Mouse (Mus musculus): ENCODE results near the gene Ofd1.
A peak's percentile ranks its signal among the peaks of the same experiment; 100 is the strongest.

The Ofd1 gene

DNA sequence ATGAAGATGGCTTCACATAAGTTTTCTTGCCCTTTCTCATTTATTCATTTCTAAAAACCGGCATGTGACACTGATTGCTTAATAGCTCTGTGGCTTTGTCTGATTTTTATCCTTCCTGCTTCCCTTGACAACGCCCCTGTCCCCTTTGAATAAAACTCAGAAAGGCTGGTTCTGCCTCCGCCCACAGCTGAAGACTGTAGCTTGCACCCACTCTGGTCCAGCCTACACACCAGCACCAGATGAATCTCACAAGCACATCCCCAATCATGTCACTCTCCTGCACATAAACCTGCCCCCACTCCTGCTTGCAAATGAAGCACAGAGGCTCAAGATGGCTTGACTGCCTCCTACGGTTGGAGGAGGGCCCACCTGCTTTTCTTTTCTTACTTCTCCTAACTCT, 80.0 kb downstream of the Ofd1 start:
- DNase-seq (ENCODE audit: low spot score in 2 of 2): peak; percentile 30 to 61

GRCm38 (mm10) chrX:166359927-166360440, 80.5 kb downstream of the Ofd1 start:
- DNase-seq (ENCODE audit: low spot score in 2 of 2): no peak

GRCm38 (mm10) chrX:166358955-166359354, 81.5 kb downstream of the Ofd1 start:
- DNase-seq (ENCODE audit: low spot score in 2 of 2): no peak

- no peak for DNase-seq (ENCODE audit: low spot score in 2 of 2)
Observed at GRCm38 (mm10) chrX:166356276-166356675, 84.2 kb downstream of the Ofd1 start.

DNA sequence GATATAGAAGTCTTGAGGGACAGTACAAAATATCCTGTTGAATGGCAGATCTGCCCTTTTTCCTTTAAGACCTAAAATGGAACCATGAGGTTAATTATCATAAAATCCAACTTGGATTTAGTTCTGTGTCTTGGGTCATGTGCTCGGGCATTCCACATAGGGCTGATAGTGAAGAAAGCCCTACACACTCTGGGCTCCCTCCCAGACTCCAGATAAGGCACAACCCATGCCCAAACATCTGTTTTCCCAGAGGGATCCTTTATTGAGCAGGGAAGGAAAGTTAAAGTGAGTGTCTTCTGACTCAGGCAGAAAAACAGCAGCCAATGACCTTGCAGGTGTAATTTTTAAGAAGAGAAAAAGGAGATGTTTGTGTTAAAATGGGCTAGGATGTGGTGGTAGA, 85.6 kb downstream of the Ofd1 start:
- no peak for DNase-seq (ENCODE audit: low spot score in 2 of 2)

DNA sequence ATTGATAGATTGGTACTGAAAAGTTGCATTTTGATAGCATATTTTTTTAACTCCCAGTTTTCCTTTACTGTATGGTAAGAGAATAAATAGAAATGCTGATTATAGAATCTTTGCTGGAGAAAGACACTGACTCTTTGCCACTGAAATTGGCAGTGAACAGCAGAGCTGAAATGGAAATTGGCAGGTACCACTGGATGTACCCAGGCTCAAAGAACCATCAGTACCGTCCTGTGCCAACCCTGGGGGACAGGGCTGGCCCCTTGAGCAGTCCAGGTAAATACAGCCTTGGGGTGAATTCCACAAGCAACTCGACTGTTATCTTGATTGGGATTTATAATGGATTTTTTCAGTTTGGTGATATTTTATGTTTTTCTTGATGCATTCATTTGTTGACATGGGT, 87.1 kb downstream of the Ofd1 start:
- DNase-seq (ENCODE audit: low spot score in 2 of 2): no peak

DNA sequence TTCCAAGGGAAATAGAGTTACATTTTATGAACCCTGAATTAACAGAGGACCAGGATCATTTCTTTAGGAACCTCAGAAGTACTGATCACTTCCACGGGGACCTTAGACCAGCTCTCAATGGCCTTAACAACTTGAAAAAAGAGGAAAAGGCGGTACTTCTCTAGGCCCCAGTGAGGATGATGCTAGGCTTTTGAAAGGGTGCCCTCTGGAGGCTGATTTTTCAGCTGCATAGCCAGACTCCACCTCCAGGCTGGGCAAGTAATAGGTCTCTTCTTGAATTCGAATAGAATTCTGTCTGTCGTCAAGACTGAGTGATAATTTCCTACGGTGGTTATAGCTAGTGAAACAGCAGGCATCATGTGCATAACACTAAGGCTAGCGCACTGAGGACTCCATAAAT, 88.7 kb downstream of the Ofd1 start:
- DNase-seq (ENCODE audit: low spot score in 2 of 2): peak; percentile 53 to 74

GRCm38 (mm10) chrX:166348634-166349033, 91.9 kb downstream of the Ofd1 start:
- no peak for DNase-seq (ENCODE audit: low spot score in 2 of 2)

GRCm38 (mm10) chrX:166348086-166348485, 92.4 kb downstream of the Ofd1 start:
- DNase-seq (ENCODE audit: low spot score in 2 of 2): no peak

DNA sequence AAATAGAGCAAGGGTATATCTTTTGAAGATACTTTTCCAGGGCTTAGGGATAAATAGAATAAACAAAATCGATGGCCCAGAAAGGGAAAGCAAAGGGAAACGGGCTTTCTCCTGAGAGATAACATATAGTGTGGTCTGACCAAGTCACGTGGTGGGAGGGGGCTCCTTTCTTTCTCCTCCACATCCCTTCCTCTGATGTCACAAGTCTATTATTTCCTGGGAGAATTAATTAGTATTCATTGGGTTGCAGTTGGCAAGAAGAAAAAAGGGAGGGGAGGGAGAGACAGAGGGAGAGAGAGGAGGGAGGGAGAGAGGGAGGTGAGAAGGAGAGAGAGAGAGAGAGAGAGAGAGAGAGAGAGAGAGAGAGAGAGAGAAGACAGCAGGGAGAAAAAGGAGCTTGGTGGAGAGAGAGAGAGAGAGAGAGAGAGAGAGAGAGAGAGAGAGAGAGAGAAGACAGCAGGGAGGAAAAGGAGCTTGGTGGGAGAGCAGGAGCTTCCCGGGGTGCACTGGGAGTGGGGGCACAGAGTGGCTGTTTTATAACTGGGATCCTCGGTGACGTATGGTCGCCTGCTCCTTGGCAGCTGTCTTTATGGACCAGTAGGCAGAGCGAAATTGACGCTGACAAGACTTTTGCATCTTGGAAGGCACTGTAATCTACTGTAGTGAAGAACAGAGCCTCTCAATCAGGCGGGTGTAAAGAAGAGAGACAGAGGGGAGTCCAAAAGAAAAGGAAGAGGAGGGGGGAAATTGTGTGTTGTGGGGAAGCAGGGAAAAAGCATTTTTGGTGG, 96.1 kb downstream of the Ofd1 start:
- DNase-seq (ENCODE audit: low spot score in 2 of 2): peak; percentile 78 to 88

DNA sequence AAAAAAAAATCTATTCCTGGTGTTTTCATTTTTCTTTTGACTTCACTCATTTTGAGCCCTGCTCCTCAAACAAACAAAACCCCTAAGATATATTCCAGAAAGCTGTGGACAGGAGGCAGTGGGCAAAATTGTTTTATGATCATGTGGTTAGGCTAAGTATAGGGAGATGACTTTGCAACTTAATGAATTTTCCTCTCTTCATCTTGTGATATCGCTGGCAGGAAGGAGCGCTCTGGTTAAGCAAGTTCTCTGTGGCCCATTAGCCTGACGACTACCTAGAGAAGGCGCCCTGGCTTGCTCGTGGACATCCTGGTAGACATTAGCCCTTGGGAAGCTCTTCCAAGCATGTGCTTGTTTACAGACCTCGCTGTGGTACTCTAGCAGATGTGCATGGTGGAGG, 98.7 kb downstream of the Ofd1 start:
- DNase-seq (ENCODE audit: low spot score in 2 of 2): no peak

All from right cerebral cortex, postnatal 10 days (tissue).